Mouse (Mus musculus) ovary, adult 18-20 months (tissue): Measurements from ENCODE around the gene C1ra.
A peak's percentile ranks its signal among the peaks of the same experiment; 100 is the strongest.
"Not testable (repeated sequence)": the region's sequence is repeated elsewhere in the genome, so short reads cannot be mapped to it uniquely, and the experiment has no call there.

ENCODE experiments used
- DNase-seq: peaks from one replicate; pipeline ENCODE4 v3.0.0; 2022; ENCODE audit warnings: low spot score, mixed read lengths

C1ra gene

GRCm38 (mm10) chr6:124485414-124486144, 26.6 kb upstream of the C1ra start:
- no peak for DNase-seq

DNA sequence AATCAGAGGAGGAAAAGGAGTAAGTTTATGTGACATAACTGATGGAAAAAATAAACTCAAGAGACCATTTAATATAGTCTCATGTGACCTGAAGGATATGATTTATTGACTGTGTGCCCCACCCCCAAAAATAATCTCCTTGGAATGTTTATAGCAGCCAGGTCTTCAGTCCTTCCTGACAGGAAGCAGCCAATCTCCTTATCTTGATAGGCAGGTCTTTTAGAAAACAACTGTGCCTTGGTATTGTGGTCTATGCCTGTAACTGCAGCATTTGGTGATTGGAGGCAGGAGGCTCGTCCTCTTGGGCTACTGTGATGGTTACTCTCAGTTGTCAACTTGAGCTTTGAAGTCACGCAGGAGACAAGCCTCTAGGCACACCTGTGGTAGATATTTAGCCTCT, 24.7 kb upstream of the C1ra start:
- DNase-seq = no peak

DNA sequence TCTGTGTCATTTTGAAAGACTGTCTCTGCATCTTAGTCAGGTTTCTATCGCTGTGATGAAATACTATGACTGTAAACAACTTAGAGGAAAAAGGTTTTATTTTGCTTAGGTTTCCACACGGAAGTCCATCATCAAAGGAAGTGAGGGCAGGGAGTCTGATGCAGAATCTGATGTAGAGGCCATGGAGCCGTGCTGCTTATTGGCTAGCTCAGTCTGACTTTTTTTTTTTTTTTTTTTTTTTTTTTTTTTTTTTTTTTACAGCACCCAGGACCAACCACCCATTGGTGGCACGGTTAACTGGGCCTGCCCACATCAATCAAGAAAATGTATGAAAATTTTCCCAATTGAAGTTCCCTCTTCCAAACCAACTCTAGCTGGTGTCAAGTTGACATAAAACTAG, 23.3 kb upstream of the C1ra start:
- DNase-seq = no peak

DNA sequence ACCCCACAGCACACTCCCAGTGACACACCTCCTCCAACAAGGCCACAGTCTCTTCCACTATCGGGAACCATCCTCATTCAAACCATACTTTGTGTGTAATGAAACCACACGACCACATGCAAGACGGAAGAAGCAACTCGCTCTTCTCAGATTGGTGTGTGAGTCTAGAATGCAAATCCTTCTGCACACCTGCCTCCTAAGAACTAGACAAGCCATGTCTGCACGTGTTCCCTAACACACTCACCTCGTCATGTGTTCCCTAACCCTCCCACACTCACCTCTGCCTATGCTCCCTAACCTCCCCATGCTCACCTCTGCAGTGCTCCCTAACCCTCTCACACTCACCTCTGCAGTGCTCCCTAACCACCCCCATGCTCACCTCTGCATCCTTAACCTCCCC, 20.8 kb upstream of the C1ra start:
- DNase-seq = no peak

DNA sequence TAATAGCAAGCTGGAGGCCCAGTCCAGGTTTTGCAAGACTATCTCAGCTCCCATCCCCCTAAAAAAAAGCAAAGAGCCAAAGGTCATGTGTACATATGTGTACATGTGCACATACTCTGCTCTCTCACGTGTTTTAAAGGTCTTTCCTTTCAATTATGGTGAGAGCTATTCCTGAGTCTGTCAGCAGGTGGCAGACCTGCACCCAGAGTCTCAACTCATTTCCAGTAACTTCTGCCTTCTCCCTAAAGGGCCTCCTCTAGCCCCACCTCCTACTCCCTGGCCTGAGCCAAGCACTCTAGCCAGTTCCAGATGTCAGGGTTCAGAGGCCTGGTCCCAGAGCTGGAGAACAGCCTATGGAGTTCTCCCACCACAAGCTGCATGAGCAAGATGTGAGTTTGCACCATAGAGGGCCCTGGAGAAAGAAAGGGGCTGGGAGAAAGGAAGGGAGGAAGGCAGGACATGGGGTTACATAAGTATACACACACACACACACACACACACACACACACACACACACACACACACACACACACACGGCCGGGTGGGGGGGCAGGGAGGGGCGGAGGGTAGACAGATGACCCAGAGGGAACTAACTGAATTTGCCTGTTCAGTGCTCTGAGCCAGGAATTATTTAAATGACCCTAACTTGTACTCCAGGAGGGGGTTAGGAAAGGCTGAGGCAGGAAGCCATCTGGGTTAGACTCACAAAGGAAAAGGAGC, 19.2 kb upstream of the C1ra start, which contains the start of gene C1rl:
Gene C1rl, plus strand, starts transcription at position 272 of the 720 bp plus-strand sequence.
- DNase-seq = peak; percentile 84

DNA sequence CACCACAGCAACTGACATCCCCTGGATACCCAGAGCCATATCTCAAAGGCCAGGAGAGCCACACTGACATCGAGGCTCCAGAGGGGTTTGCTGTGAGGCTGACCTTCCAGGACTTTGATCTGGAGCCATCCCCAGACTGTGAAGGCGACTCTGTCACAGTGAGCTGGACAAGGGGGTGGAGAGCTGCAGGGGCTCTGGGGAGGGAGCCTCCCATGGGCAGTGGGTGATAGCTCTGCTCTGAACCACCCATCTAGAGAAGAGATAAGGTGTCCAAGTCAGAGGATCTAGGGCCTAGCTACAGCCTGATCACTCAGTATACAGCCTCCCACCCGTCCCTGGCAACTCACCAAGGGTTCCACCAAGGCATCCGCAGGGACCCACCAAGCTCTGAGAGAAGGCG, 18.3 kb upstream of the C1ra start:
- DNase-seq = no peak

GRCm38 (mm10) chr6:124496054-124496453, 16.2 kb upstream of the C1ra start:
- no peak for DNase-seq

- DNase-seq = no peak
Observed at GRCm38 (mm10) chr6:124499914-124500566, 12.2 kb upstream of the C1ra start.

- no peak for DNase-seq
Observed at GRCm38 (mm10) chr6:124501473-124501872, 10.7 kb upstream of the C1ra start.

DNA sequence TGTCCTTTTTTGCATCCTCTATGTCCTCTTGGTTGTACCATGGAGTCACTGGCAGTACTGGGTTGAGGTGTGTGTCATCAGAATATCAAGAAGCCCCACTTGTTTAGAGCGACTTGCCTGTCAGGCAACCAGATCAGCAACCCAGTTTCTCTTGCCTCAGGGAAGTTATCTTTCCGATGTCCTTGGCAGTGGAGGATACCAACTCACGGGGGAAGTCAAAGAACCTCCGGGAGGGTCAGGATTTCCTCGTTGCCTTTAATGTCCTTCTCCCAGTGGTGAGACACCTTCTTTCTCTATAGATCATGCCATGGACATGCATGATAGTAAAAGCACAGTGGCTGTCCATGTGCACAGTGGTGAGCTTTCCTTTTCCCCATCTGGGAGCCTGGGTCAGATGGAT, 10.2 kb upstream of the C1ra start:
- no peak for DNase-seq

DNA sequence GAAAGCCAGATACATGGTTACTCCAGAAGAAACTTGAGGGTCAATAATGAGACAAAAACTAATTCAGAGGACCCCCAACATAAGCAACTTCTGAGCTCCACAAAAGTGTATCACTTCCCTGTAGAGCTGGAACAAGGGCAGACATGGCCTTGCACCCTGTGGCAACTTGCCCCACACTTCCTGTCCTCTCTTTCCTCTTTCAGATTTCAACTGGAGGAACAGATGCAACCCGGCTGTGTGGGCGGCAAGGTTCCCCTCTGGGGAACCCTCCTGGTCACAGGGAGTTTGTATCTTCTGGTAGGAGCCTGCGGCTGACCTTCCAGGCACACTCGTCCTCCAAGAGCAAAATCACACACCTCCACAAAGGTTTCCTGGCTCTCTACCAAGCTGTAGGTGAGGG, 7.2 kb upstream of the C1ra start:
- DNase-seq = no peak

GRCm38 (mm10) chr6:124506991-124507390, 5.2 kb upstream of the C1ra start:
- DNase-seq = no peak

- no peak for DNase-seq
Observed at GRCm38 (mm10) chr6:124508292-124508691, 3.9 kb upstream of the C1ra start.

DNA sequence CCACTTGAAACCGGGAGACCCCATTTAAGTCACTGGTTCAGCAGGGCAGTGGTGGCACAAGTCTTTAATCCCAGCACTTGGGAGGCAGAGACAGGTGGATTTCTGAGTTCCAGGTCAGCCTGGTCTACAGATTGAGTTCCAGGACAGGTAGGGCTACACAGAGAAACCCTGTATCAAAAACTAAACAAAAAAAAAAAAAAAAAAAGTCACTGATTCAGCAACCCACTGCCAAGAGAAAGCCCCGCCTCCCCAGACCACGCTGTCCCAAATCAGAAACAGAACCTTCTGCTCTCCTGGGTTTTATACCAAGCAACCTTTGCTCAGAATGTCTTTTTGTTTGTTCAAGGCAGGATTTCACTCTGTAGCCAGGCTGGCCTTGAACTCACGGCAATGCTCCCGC, 3.0 kb upstream of the C1ra start:
- DNase-seq = not testable (repeated sequence)

- no peak for DNase-seq
Observed at GRCm38 (mm10) chr6:124511936-124512335, 269 bp upstream of the C1ra start.

- DNase-seq = not testable (repeated sequence)
Observed at GRCm38 (mm10) chr6:124517733-124518132, 5.5 kb downstream of the C1ra start.

DNA sequence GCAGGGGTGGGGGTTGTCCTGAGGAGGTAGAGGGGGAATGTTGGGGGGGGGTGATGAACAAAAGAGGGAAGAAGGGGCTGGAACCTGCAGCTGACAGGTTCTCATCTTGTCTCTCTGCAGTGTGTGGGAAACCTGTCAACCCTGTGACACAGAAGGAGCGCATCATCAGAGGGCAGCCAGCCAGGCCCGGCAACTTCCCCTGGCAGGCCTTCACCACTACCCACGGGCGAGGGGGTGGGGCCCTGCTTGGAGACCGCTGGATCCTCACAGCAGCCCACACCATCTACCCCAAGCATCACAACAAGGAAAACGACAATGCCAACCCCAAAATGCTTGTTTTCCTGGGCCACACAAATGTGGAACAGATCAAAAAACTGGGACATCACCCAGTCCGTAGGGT, 9.9 kb downstream of the C1ra start:
- not testable (repeated sequence) for DNase-seq

DNA sequence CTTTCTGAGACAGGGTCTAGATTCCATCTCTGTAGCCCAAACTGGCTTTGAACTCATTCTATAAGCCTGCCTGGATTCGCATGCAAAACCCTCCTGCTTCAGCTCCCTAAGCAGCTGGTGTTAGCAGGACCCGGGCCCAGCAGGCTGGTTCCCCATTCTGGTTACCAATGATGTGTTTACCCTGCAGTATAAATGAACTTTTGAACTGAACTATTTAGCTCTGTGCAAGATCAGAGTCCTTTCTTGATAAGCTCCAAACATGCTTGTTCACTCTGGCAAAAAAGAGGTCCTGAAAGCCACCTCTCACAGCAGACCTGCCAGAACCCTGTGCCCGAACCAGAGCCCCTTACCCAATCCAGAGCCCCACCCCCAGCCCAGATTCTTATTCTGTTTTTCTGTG, 15.7 kb downstream of the C1ra start:
- DNase-seq = no peak

DNA sequence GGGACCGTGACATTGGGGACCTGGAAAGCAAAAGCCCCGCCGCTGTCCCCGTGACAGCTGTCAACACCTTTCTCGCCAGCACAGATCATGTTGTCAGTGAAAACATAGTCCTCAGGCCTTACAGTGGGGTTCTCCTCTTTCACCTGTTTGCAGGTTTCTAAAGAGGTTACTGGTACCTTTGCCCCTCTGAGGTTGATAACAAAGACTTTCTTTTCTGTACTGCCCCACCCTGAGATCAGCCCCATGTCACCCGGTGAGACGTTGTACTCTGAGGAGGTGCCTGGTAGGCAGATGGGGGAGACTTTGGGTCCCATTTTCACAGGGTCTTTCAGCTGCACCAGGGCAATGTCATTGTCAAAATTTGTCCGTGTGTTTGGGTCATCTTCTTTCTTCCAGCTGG, 18.9 kb downstream of the C1ra start:
- no peak for DNase-seq

DNA sequence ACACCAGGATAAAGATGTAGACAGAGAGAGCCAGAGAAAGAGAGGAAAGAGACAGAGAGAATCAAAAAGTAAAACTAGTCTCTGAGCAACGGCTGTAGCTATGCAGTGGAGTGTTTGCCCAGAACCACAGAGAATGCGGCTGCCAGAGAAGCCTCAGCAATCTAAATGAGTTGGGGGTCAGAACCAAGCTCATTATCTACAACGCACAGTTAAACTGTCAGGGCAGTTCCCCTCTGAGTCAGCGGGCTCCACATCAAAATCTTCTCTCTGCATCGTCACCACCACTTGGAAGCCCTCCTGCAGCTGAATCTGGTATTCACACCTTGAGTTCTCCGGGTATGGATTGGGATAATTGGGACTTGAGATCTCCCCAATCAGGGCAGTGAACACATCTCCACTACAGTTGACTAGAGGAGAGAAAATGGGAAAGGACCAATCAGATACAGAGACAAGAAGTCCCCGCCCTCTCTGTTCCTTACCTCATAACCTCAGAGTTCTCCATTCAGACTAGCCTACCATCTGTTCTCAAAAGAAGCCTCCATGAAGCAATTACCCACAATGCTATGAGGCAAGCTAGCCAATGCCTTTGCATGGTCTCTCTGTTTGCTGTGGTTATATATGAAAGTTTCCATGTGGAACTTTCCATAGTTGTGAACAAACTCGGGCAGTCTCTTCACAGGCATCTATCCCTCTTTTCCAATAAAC, 24.1 kb downstream of the C1ra start:
- not testable (repeated sequence) for DNase-seq

GRCm38 (mm10) chr6:124541176-124541575, 29.0 kb downstream of the C1ra start:
- not testable (repeated sequence) for DNase-seq

GRCm38 (mm10) chr6:124542284-124542683, 30.1 kb downstream of the C1ra start, which contains the start of gene C1s1:
Gene C1s1 (minus strand): TSS chr6:124542359.
- DNase-seq = peak; percentile 23
